Mouse (Mus musculus): ENCODE measurements around the gene Eme2. TPM values are rescaled to one million over a fixed set of nuclear protein-coding genes. Genes with fewer than 3 reads are reported as not detected.
A peak's percentile ranks its signal among the peaks of the same experiment; 100 is the strongest.

Gene Eme2
- polyA plus RNA-seq, 1 experiment, result 35.6 TPM

- 4% methylated on average over 23 of the region's 23 CpGs for WGBS
- no peaks in the 10 kb centered on the region; the same call in 1 of the 2 replicates for H3K4me1 ChIP-seq (ENCODE audit: control insufficient read depth, insufficient read depth, low read length)
- TF ChIP-seq POLR2A (IDR thresholded peaks at IDR 0.05; ENCODE audit: borderline replicate concordance, control insufficient read depth, low read depth, low read length) (no peak), CTCF (IDR thresholded peaks at IDR 0.05; ENCODE audit: control insufficient read depth, insufficient read depth, low read length) (no peak)
- peak overlapping the region; percentile 80 for H3K4me3 ChIP-seq (replicated peaks; ENCODE audit: control insufficient read depth, low read depth, low read length)
- peak overlapping the region; percentile 83 for H3K27ac ChIP-seq (ENCODE audit: control insufficient read depth, insufficient read depth, low read depth, low read length, poor library complexity)
Measured at GRCm38 (mm10) chr17:24895571-24896240, 819 bp upstream of the Eme2 start.

GRCm38 (mm10) chr17:24894061-24894994 lies 559 bp downstream of the Eme2 start:
- Histone ChIP-seq H3K4me1 (ENCODE audit: control insufficient read depth, insufficient read depth, low read length) (no peaks in the 10 kb centered on the region; the same call in 1 of the 2 replicates), H3K27ac (ENCODE audit: control insufficient read depth, insufficient read depth, low read depth, low read length, poor library complexity) (peak overlapping the region; percentile 83), H3K4me3 (replicated peaks; ENCODE audit: control insufficient read depth, low read depth, low read length) (peak overlapping the region; percentile 80)
- TF ChIP-seq CTCF (IDR thresholded peaks at IDR 0.05; ENCODE audit: control insufficient read depth, insufficient read depth, low read length) (no peak), POLR2A (IDR thresholded peaks at IDR 0.05; ENCODE audit: borderline replicate concordance, control insufficient read depth, low read depth, low read length) (no peak)
- WGBS, result 10% methylated on average over 31 of the region's 31 CpGs

- Histone ChIP-seq H3K27ac (ENCODE audit: control insufficient read depth, insufficient read depth, low read depth, low read length, poor library complexity) (no peak overlapping the region), H3K4me1 (ENCODE audit: control insufficient read depth, insufficient read depth, low read length) (no peaks in the 10 kb centered on the region; the same call in 1 of the 2 replicates), H3K4me3 (replicated peaks; ENCODE audit: control insufficient read depth, low read depth, low read length) (no peak overlapping the region)
- no peak for TF ChIP-seq CTCF (IDR thresholded peaks at IDR 0.05; ENCODE audit: control insufficient read depth, insufficient read depth, low read length)
- no peak for TF ChIP-seq POLR2A (IDR thresholded peaks at IDR 0.05; ENCODE audit: borderline replicate concordance, control insufficient read depth, low read depth, low read length)
- WGBS, result 96% methylated on average over 2 of the region's 2 CpGs
Measured at GRCm38 (mm10) chr17:24893276-24893675, 1.6 kb downstream of the Eme2 start.

GRCm38 (mm10) chr17:24892785-24893184 lies 2.1 kb downstream of the Eme2 start:
- WGBS, result 93% methylated on average over 12 of the region's 12 CpGs
- H3K4me1 ChIP-seq (ENCODE audit: control insufficient read depth, insufficient read depth, low read length), result no peaks in the 10 kb centered on the region; the same call in 1 of the 2 replicates
- TF ChIP-seq POLR2A (IDR thresholded peaks at IDR 0.05; ENCODE audit: borderline replicate concordance, control insufficient read depth, low read depth, low read length), result no peak
- TF ChIP-seq CTCF (IDR thresholded peaks at IDR 0.05; ENCODE audit: control insufficient read depth, insufficient read depth, low read length), result no peak

GRCm38 (mm10) chr17:24891321-24891720 lies 3.6 kb downstream of the Eme2 start:
- no peak overlapping the region for H3K4me3 ChIP-seq (replicated peaks; ENCODE audit: control insufficient read depth, low read depth, low read length)
- no peak overlapping the region for H3K27ac ChIP-seq (ENCODE audit: control insufficient read depth, insufficient read depth, low read depth, low read length, poor library complexity)
- TF ChIP-seq CTCF (IDR thresholded peaks at IDR 0.05; ENCODE audit: control insufficient read depth, insufficient read depth, low read length) (no peak), POLR2A (IDR thresholded peaks at IDR 0.05; ENCODE audit: borderline replicate concordance, control insufficient read depth, low read depth, low read length) (0 out of 2 replicates have a peak, but pooled peaks have one; percentile 4)
- H3K4me1 ChIP-seq (ENCODE audit: control insufficient read depth, insufficient read depth, low read length), result peaks cover 4% of the 10 kb centered on the region
- WGBS, result 85% methylated on average over 13 of the region's 13 CpGs

More at GRCm38 (mm10) chr17:24892785-24893184, 2.1 kb downstream of the Eme2 start:
- Histone ChIP-seq H3K4me3 (replicated peaks; ENCODE audit: control insufficient read depth, low read depth, low read length) (no peak overlapping the region), H3K27ac (ENCODE audit: control insufficient read depth, insufficient read depth, low read depth, low read length, poor library complexity) (no peak overlapping the region)

- Histone ChIP-seq H3K4me3 (replicated peaks; ENCODE audit: control insufficient read depth, low read depth, low read length) (no peak overlapping the region), H3K4me1 (ENCODE audit: control insufficient read depth, insufficient read depth, low read length) (peaks cover 5% of the 10 kb centered on the region), H3K27ac (ENCODE audit: control insufficient read depth, insufficient read depth, low read depth, low read length, poor library complexity) (no peak overlapping the region)
- 90% methylated on average over 19 of the region's 19 CpGs for WGBS
- TF ChIP-seq POLR2A (IDR thresholded peaks at IDR 0.05; ENCODE audit: borderline replicate concordance, control insufficient read depth, low read depth, low read length) (0 out of 2 replicates have a peak, but pooled peaks have one; percentile 14), CTCF (IDR thresholded peaks at IDR 0.05; ENCODE audit: control insufficient read depth, insufficient read depth, low read length) (no peak)
Measured at GRCm38 (mm10) chr17:24890151-24891092, 4.5 kb downstream of the Eme2 start.

GRCm38 (mm10) chr17:24888862-24889261 lies 6.0 kb downstream of the Eme2 start:
- Histone ChIP-seq H3K4me1 (ENCODE audit: control insufficient read depth, insufficient read depth, low read length) (peaks cover 7% of the 10 kb centered on the region), H3K27ac (ENCODE audit: control insufficient read depth, insufficient read depth, low read depth, low read length, poor library complexity) (no peak overlapping the region), H3K4me3 (replicated peaks; ENCODE audit: control insufficient read depth, low read depth, low read length) (no peak overlapping the region)
- WGBS, result 87% methylated on average over 3 of the region's 3 CpGs
- no peak for TF ChIP-seq CTCF (IDR thresholded peaks at IDR 0.05; ENCODE audit: control insufficient read depth, insufficient read depth, low read length)
